Mouse (Mus musculus): ENCODE measurements at regions not wholly inside any gene's neighbourhood (a gene's known extent, or its start where the extent isn't known, plus 50 kb on each side); places are given as distances from the start of the nearest gene placed in this dataset.

GRCm38 (mm10) chr14:66584699-66585098, 575.7 kb upstream of the Gulo start:
- TF ChIP-seq EP300 (IDR thresholded peaks at IDR 0.05; ENCODE audit: low read depth) (no peak), CTCF (IDR thresholded peaks at IDR 0.05; ENCODE audit: low read depth) (no peak)
- no peaks in the 10 kb centered on the region for H3K4me1 ChIP-seq (ENCODE audit: control insufficient read depth, insufficient read depth)
- WGBS, result 69% methylated on average over 4 of the region's 4 CpGs
- H3K9ac ChIP-seq (replicated peaks; ENCODE audit: low read depth, low read length), result no peak overlapping the region
- no peak overlapping the region for H3K27ac ChIP-seq (ENCODE audit: low read depth)
- no peak overlapping the region for H3K4me2 ChIP-seq (ENCODE audit: low read depth, low read length)
- H3K9me3 ChIP-seq (replicated peaks; ENCODE audit: control insufficient read depth, low read length), result no peaks in the 10 kb centered on the region
- H3K36me3 ChIP-seq (replicated peaks; ENCODE audit: control insufficient read depth, insufficient read depth, low read length), result no peaks in the 10 kb centered on the region
- DNase-seq (ENCODE audit: low spot score) (no peak), ATAC-seq (ENCODE audit: insufficient read depth, low read depth) (no peak)
- no peaks in the 10 kb centered on the region for H3K27me3 ChIP-seq (ENCODE audit: control insufficient read depth, insufficient read depth, low read length)
- no peak overlapping the region for H3K4me3 ChIP-seq (ENCODE audit: low read depth, low read length)

- no peak overlapping the region for H3K9ac ChIP-seq (replicated peaks; ENCODE audit: low read depth, low read length)
- no peak overlapping the region for H3K27ac ChIP-seq (ENCODE audit: low read depth)
- WGBS, result 47% methylated on average over 6 of the region's 6 CpGs
- H3K4me1 ChIP-seq (ENCODE audit: control insufficient read depth, insufficient read depth), result no peaks in the 10 kb centered on the region
- no peaks in the 10 kb centered on the region for H3K36me3 ChIP-seq (replicated peaks; ENCODE audit: control insufficient read depth, insufficient read depth, low read length)
- no peak for ATAC-seq (ENCODE audit: insufficient read depth, low read depth)
- no peaks in the 10 kb centered on the region for H3K9me3 ChIP-seq (replicated peaks; ENCODE audit: control insufficient read depth, low read length)
- H3K4me3 ChIP-seq (ENCODE audit: low read depth, low read length), result no peak overlapping the region
- DNase-seq (ENCODE audit: low spot score), result no peak
- TF ChIP-seq EP300 (IDR thresholded peaks at IDR 0.05; ENCODE audit: low read depth) (no peak), CTCF (IDR thresholded peaks at IDR 0.05; ENCODE audit: low read depth) (peak; percentile 12; the same call in 1 of the 2 replicates)
- no peaks in the 10 kb centered on the region for H3K27me3 ChIP-seq (ENCODE audit: control insufficient read depth, insufficient read depth, low read length)
- H3K4me2 ChIP-seq (ENCODE audit: low read depth, low read length), result no peak overlapping the region
Measured at GRCm38 (mm10) chr14:66579904-66580492, 571.0 kb upstream of the Gulo start.

GRCm38 (mm10) chr14:66566600-66566999, 557.6 kb upstream of the Gulo start:
- Histone ChIP-seq H3K9me3 (replicated peaks; ENCODE audit: control insufficient read depth, low read length) (no peaks in the 10 kb centered on the region), H3K9ac (replicated peaks; ENCODE audit: low read depth, low read length) (no peak overlapping the region), H3K36me3 (replicated peaks; ENCODE audit: control insufficient read depth, insufficient read depth, low read length) (no peaks in the 10 kb centered on the region), H3K4me1 (ENCODE audit: control insufficient read depth, insufficient read depth) (no peaks in the 10 kb centered on the region), H3K27ac (ENCODE audit: low read depth) (no peak overlapping the region), H3K4me3 (ENCODE audit: low read depth, low read length) (no peak overlapping the region), H3K27me3 (ENCODE audit: control insufficient read depth, insufficient read depth, low read length) (no peaks in the 10 kb centered on the region), H3K4me2 (ENCODE audit: low read depth, low read length) (no peak overlapping the region)
- ATAC-seq (ENCODE audit: insufficient read depth, low read depth) (no peak), DNase-seq (ENCODE audit: low spot score) (no peak)
- 78% methylated on average over 10 of the region's 10 CpGs for WGBS
- TF ChIP-seq CTCF (IDR thresholded peaks at IDR 0.05; ENCODE audit: low read depth) (no peak), EP300 (IDR thresholded peaks at IDR 0.05; ENCODE audit: low read depth) (no peak)

GRCm38 (mm10) chr14:66562744-66563143, 553.7 kb upstream of the Gulo start:
- no peaks in the 10 kb centered on the region for H3K4me1 ChIP-seq (ENCODE audit: control insufficient read depth, insufficient read depth)
- H3K36me3 ChIP-seq (replicated peaks; ENCODE audit: control insufficient read depth, insufficient read depth, low read length), result no peaks in the 10 kb centered on the region
- no peaks in the 10 kb centered on the region for H3K27me3 ChIP-seq (ENCODE audit: control insufficient read depth, insufficient read depth, low read length)
- no peak for ATAC-seq (ENCODE audit: insufficient read depth, low read depth)
- no peak overlapping the region for H3K4me3 ChIP-seq (ENCODE audit: low read depth, low read length)
- no peak overlapping the region for H3K4me2 ChIP-seq (ENCODE audit: low read depth, low read length)
- H3K9ac ChIP-seq (replicated peaks; ENCODE audit: low read depth, low read length), result no peak overlapping the region
- TF ChIP-seq CTCF (IDR thresholded peaks at IDR 0.05; ENCODE audit: low read depth), result no peak
- no peak for TF ChIP-seq EP300 (IDR thresholded peaks at IDR 0.05; ENCODE audit: low read depth)
- no peak overlapping the region for H3K27ac ChIP-seq (ENCODE audit: low read depth)
- no peak for DNase-seq (ENCODE audit: low spot score)
- no peaks in the 10 kb centered on the region for H3K9me3 ChIP-seq (replicated peaks; ENCODE audit: control insufficient read depth, low read length)
- 64% methylated on average over 4 of the region's 4 CpGs for WGBS

- Histone ChIP-seq H3K4me3 (ENCODE audit: low read depth, low read length) (no peak overlapping the region), H3K27me3 (ENCODE audit: control insufficient read depth, insufficient read depth, low read length) (no peaks in the 10 kb centered on the region), H3K9ac (replicated peaks; ENCODE audit: low read depth, low read length) (no peak overlapping the region), H3K4me2 (ENCODE audit: low read depth, low read length) (no peak overlapping the region), H3K4me1 (ENCODE audit: control insufficient read depth, insufficient read depth) (no peaks in the 10 kb centered on the region), H3K27ac (ENCODE audit: low read depth) (no peak overlapping the region), H3K9me3 (replicated peaks; ENCODE audit: control insufficient read depth, low read length) (no peaks in the 10 kb centered on the region), H3K36me3 (replicated peaks; ENCODE audit: control insufficient read depth, insufficient read depth, low read length) (no peaks in the 10 kb centered on the region)
- WGBS, result 69% methylated on average over 3 of the region's 3 CpGs
- ATAC-seq (ENCODE audit: insufficient read depth, low read depth) (no peak), DNase-seq (ENCODE audit: low spot score) (no peak)
- TF ChIP-seq CTCF (IDR thresholded peaks at IDR 0.05; ENCODE audit: low read depth), result no peak
- TF ChIP-seq EP300 (IDR thresholded peaks at IDR 0.05; ENCODE audit: low read depth), result no peak
Measured at GRCm38 (mm10) chr14:66561715-66562114, 552.7 kb upstream of the Gulo start.

GRCm38 (mm10) chr14:66561042-66561590, 552.1 kb upstream of the Gulo start:
- H3K27me3 ChIP-seq (ENCODE audit: control insufficient read depth, insufficient read depth, low read length), result no peaks in the 10 kb centered on the region
- no peak overlapping the region for H3K4me2 ChIP-seq (ENCODE audit: low read depth, low read length)
- no peak overlapping the region for H3K9ac ChIP-seq (replicated peaks; ENCODE audit: low read depth, low read length)
- 64% methylated on average over 5 of the region's 5 CpGs for WGBS
- no peaks in the 10 kb centered on the region for H3K4me1 ChIP-seq (ENCODE audit: control insufficient read depth, insufficient read depth)
- H3K9me3 ChIP-seq (replicated peaks; ENCODE audit: control insufficient read depth, low read length), result no peaks in the 10 kb centered on the region
- H3K36me3 ChIP-seq (replicated peaks; ENCODE audit: control insufficient read depth, insufficient read depth, low read length), result no peaks in the 10 kb centered on the region
- no peak overlapping the region for H3K27ac ChIP-seq (ENCODE audit: low read depth)
- TF ChIP-seq CTCF (IDR thresholded peaks at IDR 0.05; ENCODE audit: low read depth) (no peak), EP300 (IDR thresholded peaks at IDR 0.05; ENCODE audit: low read depth) (no peak)
- H3K4me3 ChIP-seq (ENCODE audit: low read depth, low read length), result no peak overlapping the region
- DNase-seq (ENCODE audit: low spot score) (no peak), ATAC-seq (ENCODE audit: insufficient read depth, low read depth) (no peak)

Data from heart, postnatal 0 days (tissue).